Mouse (Mus musculus): ENCODE data around the gene Gm11115.

DNA sequence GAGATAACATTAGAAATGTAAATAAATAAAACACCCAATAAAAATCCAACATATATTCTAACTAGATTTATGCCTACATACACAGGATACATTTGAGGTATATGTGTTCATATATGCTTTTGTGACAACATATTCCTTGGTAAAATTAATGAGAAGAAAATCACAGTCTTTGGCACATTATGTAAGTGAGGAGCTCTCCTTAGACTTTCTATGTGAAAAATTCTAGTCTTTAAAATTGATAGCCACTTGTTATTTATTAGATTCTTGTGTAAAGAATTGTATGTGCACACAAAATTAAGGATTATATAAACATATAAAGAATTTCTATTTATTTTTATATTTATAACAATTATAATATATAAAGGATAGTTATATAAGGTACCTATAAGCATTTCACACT is at the start of gene Gm11115:
- no peak for TF ChIP-seq CTCF (IDR thresholded peaks at IDR 0.05; ENCODE audit: low read depth)
- TF ChIP-seq EP300 (IDR thresholded peaks at IDR 0.05; ENCODE audit: low read depth) = no peak

Measured in liver, embryonic 14.5 days (tissue).